Mouse (Mus musculus): Measurements from ENCODE around the gene Mn1.

DNA sequence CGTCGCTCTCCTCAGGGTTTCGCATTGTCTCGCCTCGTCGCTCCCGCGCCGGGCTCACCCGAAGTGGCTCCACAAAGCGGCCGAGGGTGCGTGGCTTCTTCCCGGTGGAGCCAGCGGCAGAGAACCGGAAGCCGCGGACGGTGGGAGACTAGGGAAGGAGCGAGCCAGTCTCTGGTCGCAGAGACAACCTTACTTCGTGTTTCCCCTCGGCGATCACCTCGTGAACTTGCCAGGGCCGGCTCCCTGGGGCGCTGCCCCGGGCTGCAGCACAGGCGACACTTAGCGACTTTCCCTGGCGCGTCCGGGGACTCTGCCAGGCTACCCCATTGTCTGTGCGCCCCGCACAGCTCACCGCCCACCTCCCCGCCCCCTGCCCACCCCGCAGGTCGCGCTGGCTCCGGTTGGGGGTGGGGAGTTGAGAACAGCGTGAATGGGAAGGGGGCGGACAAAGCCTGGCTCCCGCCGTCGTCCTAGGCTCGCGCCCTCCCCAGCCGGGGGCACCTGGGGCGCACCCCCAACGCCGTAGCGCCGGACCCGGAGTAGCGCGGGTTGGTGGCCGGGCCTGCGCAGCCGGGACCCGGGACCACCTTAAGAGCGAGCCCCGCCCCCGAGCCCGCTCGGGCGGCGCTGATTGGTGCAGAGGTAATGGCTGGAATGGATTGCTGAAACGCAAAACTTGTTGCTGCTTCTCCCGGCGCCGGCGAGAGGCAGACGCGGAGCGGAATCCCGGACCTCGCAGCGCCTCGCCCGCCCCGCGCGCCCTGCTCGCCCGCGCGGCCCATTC, at the start of gene Mn1:
- no peak for TF ChIP-seq CTCF (IDR thresholded peaks at IDR 0.05; ENCODE audit: borderline replicate concordance, insufficient read depth, low read depth, low read length)
- no peak for TF ChIP-seq POLR2A (IDR thresholded peaks at IDR 0.05; ENCODE audit: borderline replicate concordance, insufficient read depth, low read length)
